Mouse (Mus musculus) thymus, postnatal 10 days (tissue): ENCODE measurements around the gene Cables2.

Source experiments
- DNase-seq, 2 experiments: peaks; one replicate each; pipeline ENCODE4 v3.0.0; 2021; ENCODE audit warnings: low spot score in 2 of 2

Cables2 gene

DNA sequence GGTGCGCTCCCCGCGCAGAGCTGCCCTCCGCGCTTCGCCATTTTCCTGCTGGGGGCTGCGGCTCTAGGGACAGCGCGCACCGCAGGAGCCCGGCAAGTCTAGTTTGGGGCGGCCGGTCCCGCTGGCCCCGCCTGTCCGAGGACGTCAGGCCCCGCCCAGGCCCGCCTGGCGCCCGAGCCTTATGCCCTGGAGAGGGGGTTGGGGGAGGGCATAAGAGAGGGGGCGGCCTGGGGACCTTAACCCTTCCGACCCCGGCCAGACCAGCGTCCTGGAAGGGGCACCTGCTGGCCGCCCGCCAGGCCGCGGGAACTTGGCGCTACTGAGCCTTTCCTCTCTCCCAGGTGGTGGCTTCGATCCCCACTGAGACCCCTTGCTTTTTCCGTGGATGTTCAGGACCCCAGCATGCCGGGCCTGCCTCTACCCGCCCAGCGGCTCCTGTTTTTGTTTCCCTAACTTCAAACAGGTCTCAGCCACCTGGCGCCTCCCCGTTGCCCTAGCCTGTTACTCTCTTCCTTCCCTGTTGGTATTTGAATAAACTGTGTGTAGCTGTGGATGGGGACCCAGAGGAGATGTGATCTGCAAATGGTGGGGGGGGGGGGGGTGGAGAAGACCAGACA, 47.4 kb downstream of the Cables2 start, which contains the start of gene Lama5:
Gene Lama5 (minus strand): TSS at position 98 of the 617 bp plus-strand sequence.
- DNase-seq: peak in 1 of 2 experiments; percentile 14

DNA sequence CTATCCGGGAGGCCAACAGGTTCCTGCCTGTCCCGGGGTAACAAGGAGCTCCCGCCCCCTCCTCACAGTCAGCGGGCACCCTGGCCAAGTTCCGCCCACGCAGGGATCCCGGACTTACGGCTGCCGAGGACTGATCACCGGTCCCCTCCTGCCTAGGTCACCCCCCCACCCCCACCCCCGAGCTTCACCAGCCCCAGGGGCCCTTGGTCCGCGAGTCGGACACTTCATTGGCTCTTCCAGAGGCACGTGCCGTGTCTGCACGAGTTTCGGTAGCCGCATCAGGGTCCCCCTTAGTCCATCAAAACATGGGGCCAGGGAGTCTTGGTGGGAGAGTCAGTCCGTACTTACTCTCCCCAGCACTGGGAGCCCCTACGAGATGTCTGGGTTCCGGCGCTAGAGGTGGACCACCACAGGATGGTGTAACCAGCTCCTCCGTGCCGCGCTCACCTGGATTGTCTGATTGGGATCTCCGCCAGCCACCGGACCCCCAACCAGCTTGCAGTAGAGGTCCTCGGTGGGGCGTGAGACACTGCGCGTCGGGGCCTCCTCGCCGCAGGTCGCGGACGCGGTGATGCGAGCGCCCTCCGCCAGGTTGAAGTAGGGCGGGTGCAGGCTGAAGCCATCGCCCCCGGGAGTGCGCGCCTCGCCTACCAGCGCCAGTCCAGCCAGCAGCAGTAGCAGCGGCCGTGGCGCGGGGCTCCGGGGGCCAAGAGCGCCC, 48.1 kb downstream of the Cables2 start:
- DNase-seq: no peak

GRCm38 (mm10) chr2:180224647-180225043, 48.7 kb downstream of the Cables2 start:
- no peak for DNase-seq

DNA sequence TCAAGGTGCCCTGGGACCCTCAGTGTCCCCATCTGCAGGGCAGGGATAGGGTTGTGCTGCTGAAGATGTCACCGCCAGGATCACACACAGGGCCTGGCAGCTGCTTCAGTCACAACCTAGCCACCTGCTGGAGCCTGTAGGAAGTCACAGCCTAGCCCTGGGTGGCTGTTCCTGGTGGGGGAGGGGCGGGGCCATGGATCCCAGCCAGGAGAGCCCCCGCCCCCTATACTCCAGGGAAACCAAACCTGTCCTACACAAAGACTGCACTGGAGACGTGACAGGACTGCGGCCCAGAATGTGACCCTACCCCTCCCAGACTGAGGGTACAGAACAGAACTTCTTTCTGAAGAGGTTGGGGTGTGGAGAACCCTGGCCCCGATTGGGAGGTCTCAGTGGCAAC, 51.0 kb downstream of the Cables2 start:
- DNase-seq: no peak

DNA sequence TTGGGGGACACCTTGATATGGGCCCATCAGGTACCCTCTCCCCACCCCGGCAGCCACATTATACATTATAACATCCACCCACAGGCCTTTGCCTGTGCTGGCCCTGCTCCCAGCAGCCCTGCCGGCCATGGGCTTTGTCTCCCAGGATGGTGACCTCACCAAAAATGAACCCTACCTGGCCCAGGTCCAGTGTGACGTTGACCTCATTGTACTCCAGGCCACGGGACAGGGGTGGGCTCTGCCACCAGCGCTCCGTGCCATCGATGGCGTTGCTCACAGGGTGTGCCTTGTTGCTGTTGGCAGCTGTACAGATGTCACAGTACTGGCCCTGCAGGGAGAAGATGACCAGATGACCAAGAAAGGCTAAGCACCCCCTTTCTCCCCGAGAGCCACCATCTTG, 52.2 kb downstream of the Cables2 start:
- no peak for DNase-seq

DNA sequence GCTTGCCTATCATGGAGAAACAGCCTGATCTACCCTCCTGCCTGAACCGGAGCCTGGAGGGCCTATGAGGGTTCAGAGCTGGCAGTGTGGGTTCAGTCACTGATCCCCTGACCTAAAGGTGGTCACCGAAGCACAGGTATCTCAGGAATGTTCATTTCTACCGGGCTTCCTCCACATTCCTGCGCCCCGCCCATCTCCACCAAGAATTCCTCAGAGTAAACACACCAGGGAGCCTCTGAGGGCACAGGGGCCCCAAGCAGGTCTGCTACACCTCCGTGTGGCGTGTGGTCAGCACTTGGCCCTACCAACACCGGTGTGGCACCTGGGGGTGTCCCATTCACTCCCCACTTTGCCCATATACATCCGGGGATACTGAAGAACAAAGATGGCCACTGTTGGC, 53.1 kb downstream of the Cables2 start:
- DNase-seq: no peak

GRCm38 (mm10) chr2:180219145-180219943, 54.0 kb downstream of the Cables2 start:
- DNase-seq: no peak

- no peak for DNase-seq
Observed at GRCm38 (mm10) chr2:180218677-180219076, 54.6 kb downstream of the Cables2 start.

- no peak for DNase-seq
Observed at GRCm38 (mm10) chr2:180218241-180218640, 55.1 kb downstream of the Cables2 start.

DNA sequence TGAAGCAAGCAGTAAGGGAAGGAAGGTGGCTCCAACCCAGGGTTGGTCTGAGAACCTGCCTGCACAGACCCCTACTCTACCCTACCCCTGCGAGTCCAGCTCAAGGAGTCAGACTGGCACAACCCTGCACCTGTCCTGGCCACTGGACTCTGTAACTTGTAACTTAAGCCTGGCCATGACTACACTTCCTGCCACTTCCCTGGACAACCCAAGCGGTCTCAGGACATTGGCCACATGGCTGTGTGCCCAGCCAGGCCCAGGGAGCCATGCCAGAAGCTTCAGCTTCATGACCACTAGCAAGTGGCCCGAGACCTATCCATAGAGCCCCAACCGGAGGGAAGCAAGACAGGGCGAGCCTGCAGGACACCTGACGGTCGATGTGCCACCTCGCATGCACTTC, 55.7 kb downstream of the Cables2 start:
- no peak for DNase-seq

- DNase-seq: no peak
Observed at GRCm38 (mm10) chr2:180216921-180217320, 56.4 kb downstream of the Cables2 start.

DNA sequence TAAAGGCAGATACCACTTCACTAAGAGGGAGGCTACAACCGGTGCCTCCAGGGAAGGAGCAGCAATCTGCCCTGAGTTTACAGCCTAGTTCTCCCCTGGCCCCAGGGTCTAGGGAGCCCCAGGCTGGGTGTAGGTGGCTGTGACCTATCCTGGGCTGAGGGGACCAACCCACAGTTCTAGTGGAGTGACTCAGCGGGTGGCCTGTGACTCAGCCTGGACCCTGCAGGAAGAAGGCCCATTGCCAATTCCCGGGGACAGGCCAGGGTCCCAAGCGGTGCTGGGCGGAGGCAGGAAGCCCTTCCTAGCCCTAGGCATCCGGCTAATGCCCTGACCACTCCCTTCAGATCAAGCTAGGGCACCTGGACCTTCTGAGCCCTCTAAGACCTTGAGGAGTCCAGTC, 57.3 kb downstream of the Cables2 start:
- no peak for DNase-seq

GRCm38 (mm10) chr2:180215011-180215461, 58.3 kb downstream of the Cables2 start:
- no peak for DNase-seq

DNA sequence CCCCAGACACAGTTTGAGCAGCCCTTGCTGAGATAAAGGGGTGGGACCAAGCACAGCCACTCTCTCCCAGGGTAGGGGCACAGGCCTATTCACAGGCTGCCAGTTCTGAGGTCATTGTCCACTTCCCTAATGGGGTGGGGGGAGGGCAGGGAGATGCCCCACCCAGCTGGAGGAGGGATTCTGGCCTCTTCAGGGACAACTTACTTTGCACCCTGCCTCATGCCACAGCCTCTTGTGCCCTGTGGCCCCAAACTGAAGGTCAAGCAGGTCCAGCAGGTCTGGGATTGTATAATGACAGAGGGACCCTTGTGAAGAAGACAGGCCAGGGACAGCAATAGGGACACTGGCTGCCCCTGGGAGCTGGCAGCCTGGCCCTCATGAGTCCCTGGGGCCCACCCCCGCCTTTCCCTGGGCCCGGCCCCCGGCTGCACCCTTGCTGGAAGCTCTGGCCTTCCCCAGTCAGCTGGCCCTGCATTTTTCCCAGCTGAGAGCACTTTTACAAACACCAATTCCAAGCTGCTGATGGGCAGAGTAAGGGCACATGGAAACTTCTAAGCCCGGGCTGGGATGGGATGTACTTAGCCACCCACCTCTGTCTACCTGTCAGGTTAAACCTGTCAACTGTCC, 58.8 kb downstream of the Cables2 start:
- DNase-seq: no peak

- no peak for DNase-seq
Observed at GRCm38 (mm10) chr2:180212255-180212654, 61.0 kb downstream of the Cables2 start.

DNA sequence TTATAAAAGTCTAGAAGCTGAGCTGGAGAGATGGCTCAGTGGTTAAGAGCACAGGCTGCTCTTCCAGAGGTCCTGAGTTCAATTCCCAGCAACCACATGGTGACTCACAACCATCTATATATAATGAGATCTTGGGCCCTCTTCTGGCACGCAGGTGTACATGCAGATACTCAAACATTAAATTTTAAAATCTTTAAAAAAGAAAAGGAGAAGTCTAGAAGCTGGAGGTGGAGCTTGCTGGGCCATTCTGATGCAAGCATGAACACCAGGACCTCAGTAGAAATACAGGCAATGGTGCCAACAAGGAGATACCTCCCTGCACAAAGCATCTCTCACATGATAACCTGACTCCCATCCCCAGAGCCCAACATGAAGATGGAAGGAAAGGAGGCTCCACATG, 64.3 kb downstream of the Cables2 start:
- no peak for DNase-seq
